Mouse (Mus musculus) left cerebral cortex, adult 2 months (tissue): ENCODE data around the gene Tor2a. TPM values are rescaled to one million over a fixed set of nuclear protein-coding genes. Genes with fewer than 3 reads are reported as not detected.

Experiments
- DNase-seq, 2 experiments: peaks; one replicate each; pipeline ENCODE4 v3.0.0; 2021 to 2022; ENCODE audit warnings: low spot score in 2 of 2, mixed read lengths in 1 of 2; ENCODE audit errors: extremely low spot score in 1 of 2
- H3K27ac ChIP-seq: fragments of 200-600 bp; 2 replicates; pipeline ENCODE4 v1.8.1; 2022
- H3K4me3 ChIP-seq: fragments of 200-600 bp; 2 replicates; pipeline ENCODE4 v1.8.1; 2022
- CTCF ChIP-seq: fragments of 200-600 bp; IDR thresholded peaks from 2 replicates; pipeline ENCODE4 v1.8.1; 2022; ENCODE audit warnings: antibody characterized with exemption, mild to moderate bottlenecking, moderate library complexity
- intact Hi-C: fragments of 180-260 bp; cut with DNase I; formaldehyde crosslinking; loops from one replicate; pipeline ENCODE4 v1.15.1; 2025
- total RNA-seq, 2 experiments: library from RNA; stranded (reverse); gene quantifications; 2 replicates each; pipeline ENCODE4 v1.2.3; 2021

The Tor2a gene
- total RNA-seq, 2 experiments from 2014 or later = 30.4 to 30.7 TPM

- Histone ChIP-seq H3K27ac (no peak overlapping the region), H3K4me3 (no peak overlapping the region)
- DNase-seq = no peak
- intact Hi-C loops = no loop called here
- TF ChIP-seq CTCF = no peak
Observed at GRCm38 (mm10) chr2:32731911-32732310, 25.1 kb upstream of the Tor2a start.

GRCm38 (mm10) chr2:32732695-32733094 is 24.3 kb upstream of the Tor2a start:
- DNase-seq = no peak
- intact Hi-C loops = no loop called here
- no peak for TF ChIP-seq CTCF
- no peak overlapping the region for H3K4me3 ChIP-seq
- no peak overlapping the region for H3K27ac ChIP-seq

GRCm38 (mm10) chr2:32734480-32734879 is 22.6 kb upstream of the Tor2a start:
- H3K27ac ChIP-seq = no peak overlapping the region

GRCm38 (mm10) chr2:32734933-32735332 is 22.1 kb upstream of the Tor2a start:
- intact Hi-C loops = no loop called here
- TF ChIP-seq CTCF = no peak
- H3K4me3 ChIP-seq = no peak overlapping the region
- no peak for DNase-seq
- H3K27ac ChIP-seq = peak overlapping the region; percentile 50; the same call in 1 of the 2 replicates

More at GRCm38 (mm10) chr2:32734480-32734879, 22.6 kb upstream of the Tor2a start:
- intact Hi-C loops = no loop called here
- H3K4me3 ChIP-seq = no peak overlapping the region
- DNase-seq = no peak
- no peak for TF ChIP-seq CTCF

GRCm38 (mm10) chr2:32736306-32736829 is 20.7 kb upstream of the Tor2a start:
- H3K27ac ChIP-seq = no peak overlapping the region
- no peak for TF ChIP-seq CTCF
- DNase-seq = no peak
- H3K4me3 ChIP-seq = no peak overlapping the region
- intact Hi-C loops = no loop called here

- H3K4me3 ChIP-seq = no peak overlapping the region
- no peak for TF ChIP-seq CTCF
- intact Hi-C loops = no loop called here
Observed at GRCm38 (mm10) chr2:32737008-32737407, 20.0 kb upstream of the Tor2a start.

GRCm38 (mm10) chr2:32739311-32739710 is 17.7 kb upstream of the Tor2a start:
- TF ChIP-seq CTCF = no peak
- DNase-seq = no peak
- H3K27ac ChIP-seq = no peak overlapping the region
- intact Hi-C loops = no loop called here
- no peak overlapping the region for H3K4me3 ChIP-seq

More at GRCm38 (mm10) chr2:32737008-32737407, 20.0 kb upstream of the Tor2a start:
- H3K27ac ChIP-seq = no peak overlapping the region
- no peak for DNase-seq

GRCm38 (mm10) chr2:32740916-32741272 is 16.1 kb upstream of the Tor2a start, which contains the start of gene 6330409D20Rik:
Gene 6330409D20Rik, minus strand, starts transcription at chr2:32741016.
- peak within 1 kb of the TSS; percentile 97 for H3K27ac ChIP-seq
- intact Hi-C loops = no loop called here
- no peak for DNase-seq
- no peak for TF ChIP-seq CTCF
- H3K4me3 ChIP-seq = peak within 1 kb of the TSS; percentile 87

GRCm38 (mm10) chr2:32741273-32742172 is 15.5 kb upstream of the Tor2a start:
- peak overlapping the region; percentile 87 for H3K4me3 ChIP-seq
- intact Hi-C loops = loop anchor here (1.0 kb wide), 1 partner anchor 28 kb away; the partner anchor contains the start of gene Cdk9
- H3K27ac ChIP-seq = peak overlapping the region; percentile 97
- peak; percentile 68 to 71 for DNase-seq
- no peak for TF ChIP-seq CTCF

- no peak for TF ChIP-seq CTCF
- peak; percentile 87 to 88 for DNase-seq
- H3K27ac ChIP-seq = peak overlapping the region; percentile 97
- H3K4me3 ChIP-seq = peak overlapping the region; percentile 87
- intact Hi-C loops = loop anchor here (1.0 kb wide), 1 partner anchor 29 kb away; the partner anchor contains the start of gene Cdk9
Observed at GRCm38 (mm10) chr2:32742173-32742531, 14.9 kb upstream of the Tor2a start.

GRCm38 (mm10) chr2:32744272-32744982 is 12.6 kb upstream of the Tor2a start:
- Histone ChIP-seq H3K27ac (no peak overlapping the region), H3K4me3 (no peak overlapping the region)
- intact Hi-C loops = no loop called here
- no peak for DNase-seq
- no peak for TF ChIP-seq CTCF

GRCm38 (mm10) chr2:32749082-32749481 is 8.0 kb upstream of the Tor2a start:
- H3K4me3 ChIP-seq = no peak overlapping the region
- no peak for DNase-seq
- no peak for TF ChIP-seq CTCF
- intact Hi-C loops = no loop called here
- H3K27ac ChIP-seq = no peak overlapping the region
